Mouse (Mus musculus): Measurements from ENCODE around the gene Rasgrf1. TPM values are rescaled to one million over a fixed set of nuclear protein-coding genes. Genes with fewer than 3 reads are reported as not detected.

Rasgrf1 gene
- polyA plus RNA-seq, 1 experiment from 2014 or later = 0.18 TPM

- Histone ChIP-seq H3K27me3 (peaks cover 96% of the 10 kb centered on the region), H3K4me3 (replicated peaks) (peak overlapping the region; percentile 47), H3K4me1 (peaks cover 28% of the 10 kb centered on the region), H3K36me3 (replicated peaks) (no peaks in the 10 kb centered on the region), H3K9ac (no peak overlapping the region), H3K4me2 (peak overlapping the region; percentile 94), H3K27ac (no peak overlapping the region), H3K9me3 (no peaks in the 10 kb centered on the region)
- no peak for ATAC-seq (ENCODE audit: low FRiP score)
- WGBS = under 1% methylated on average over 26 of the region's 26 CpGs
These were observed 298 bp downstream of the Rasgrf1 start for GRCm38 (mm10) chr9:89910011-89910400.

GRCm38 (mm10) chr9:89910741-89911444 lies 1.2 kb downstream of the Rasgrf1 start:
- Histone ChIP-seq H3K9me3 (no peaks in the 10 kb centered on the region), H3K36me3 (replicated peaks) (no peaks in the 10 kb centered on the region), H3K4me2 (peak overlapping the region; percentile 94), H3K27ac (no peak overlapping the region), H3K4me3 (replicated peaks) (peak overlapping the region; percentile 47), H3K27me3 (peaks cover 94% of the 10 kb centered on the region), H3K9ac (no peak overlapping the region), H3K4me1 (peaks cover 28% of the 10 kb centered on the region)
- peak; percentile 14; the same call in 1 of the 2 replicates for ATAC-seq (ENCODE audit: low FRiP score)
- whole genome bisulfite sequencing = under 1% methylated on average over 31 of the region's 34 CpGs

- ATAC-seq (ENCODE audit: low FRiP score) = no peak
- no peak overlapping the region for H3K4me2 ChIP-seq
- 67% methylated on average over 5 of the region's 5 CpGs for WGBS
- H3K36me3 ChIP-seq (replicated peaks) = no peaks in the 10 kb centered on the region
- peaks cover 82% of the 10 kb centered on the region for H3K27me3 ChIP-seq
- H3K9me3 ChIP-seq = no peaks in the 10 kb centered on the region
- peaks cover 28% of the 10 kb centered on the region for H3K4me1 ChIP-seq
- H3K4me3 ChIP-seq (replicated peaks) = no peak overlapping the region
- H3K27ac ChIP-seq = no peak overlapping the region
- no peak overlapping the region for H3K9ac ChIP-seq
These were observed 2.3 kb downstream of the Rasgrf1 start for GRCm38 (mm10) chr9:89911891-89912549.

GRCm38 (mm10) chr9:89913135-89913534 lies 3.4 kb downstream of the Rasgrf1 start:
- H3K4me1 ChIP-seq = peaks cover 28% of the 10 kb centered on the region
- no peak for ATAC-seq (ENCODE audit: low FRiP score)
- H3K9ac ChIP-seq = no peak overlapping the region
- WGBS = 76% methylated on average over 4 of the region's 4 CpGs
- no peaks in the 10 kb centered on the region for H3K9me3 ChIP-seq
- H3K36me3 ChIP-seq (replicated peaks) = no peaks in the 10 kb centered on the region
- no peak overlapping the region for H3K4me3 ChIP-seq (replicated peaks)
- H3K4me2 ChIP-seq = no peak overlapping the region
- H3K27ac ChIP-seq = no peak overlapping the region
- H3K27me3 ChIP-seq = peaks cover 71% of the 10 kb centered on the region

GRCm38 (mm10) chr9:89916471-89916870 lies 6.8 kb downstream of the Rasgrf1 start:
- no peak overlapping the region for H3K27ac ChIP-seq
- H3K9me3 ChIP-seq = no peaks in the 10 kb centered on the region
- WGBS = 90% methylated on average over 7 of the region's 7 CpGs
- no peaks in the 10 kb centered on the region for H3K4me1 ChIP-seq
- H3K4me3 ChIP-seq (replicated peaks) = no peak overlapping the region
- H3K4me2 ChIP-seq = no peak overlapping the region
- H3K27me3 ChIP-seq = peaks cover 38% of the 10 kb centered on the region
- H3K9ac ChIP-seq = no peak overlapping the region
- no peak for ATAC-seq (ENCODE audit: low FRiP score)
- no peaks in the 10 kb centered on the region for H3K36me3 ChIP-seq (replicated peaks)

- no peaks in the 10 kb centered on the region for H3K4me1 ChIP-seq
- no peaks in the 10 kb centered on the region for H3K36me3 ChIP-seq (replicated peaks)
- peaks cover 28% of the 10 kb centered on the region for H3K27me3 ChIP-seq
- no peak overlapping the region for H3K9ac ChIP-seq
- H3K4me3 ChIP-seq (replicated peaks) = no peak overlapping the region
- no peak overlapping the region for H3K27ac ChIP-seq
- no peak for ATAC-seq (ENCODE audit: low FRiP score)
- WGBS = 87% methylated on average over 1 of the region's 1 CpGs
- H3K4me2 ChIP-seq = no peak overlapping the region
- no peaks in the 10 kb centered on the region for H3K9me3 ChIP-seq
These were observed 7.7 kb downstream of the Rasgrf1 start for GRCm38 (mm10) chr9:89917431-89917830.

GRCm38 (mm10) chr9:89918832-89919231 lies 9.1 kb downstream of the Rasgrf1 start:
- Histone ChIP-seq H3K27me3 (peaks cover 14% of the 10 kb centered on the region), H3K36me3 (replicated peaks) (no peaks in the 10 kb centered on the region), H3K4me3 (replicated peaks) (no peak overlapping the region), H3K9ac (no peak overlapping the region), H3K9me3 (no peaks in the 10 kb centered on the region), H3K4me1 (no peaks in the 10 kb centered on the region), H3K4me2 (no peak overlapping the region), H3K27ac (no peak overlapping the region)
- no peak for ATAC-seq (ENCODE audit: low FRiP score)
- 76% methylated on average over 5 of the region's 5 CpGs for WGBS

- no peak for ATAC-seq (ENCODE audit: low FRiP score)
- no peaks in the 10 kb centered on the region for H3K4me1 ChIP-seq
- no peak overlapping the region for H3K9ac ChIP-seq
- H3K27me3 ChIP-seq = no peaks in the 10 kb centered on the region
- no peaks in the 10 kb centered on the region for H3K9me3 ChIP-seq
- H3K27ac ChIP-seq = no peak overlapping the region
- 79% methylated on average over 9 of the region's 9 CpGs for WGBS
- no peaks in the 10 kb centered on the region for H3K36me3 ChIP-seq (replicated peaks)
- H3K4me3 ChIP-seq (replicated peaks) = no peak overlapping the region
- no peak overlapping the region for H3K4me2 ChIP-seq
These were observed 11.4 kb downstream of the Rasgrf1 start for GRCm38 (mm10) chr9:89921121-89921520.

- Histone ChIP-seq H3K36me3 (replicated peaks) (no peaks in the 10 kb centered on the region), H3K4me3 (replicated peaks) (no peak overlapping the region), H3K9ac (no peak overlapping the region), H3K4me2 (no peak overlapping the region), H3K9me3 (no peaks in the 10 kb centered on the region), H3K4me1 (no peaks in the 10 kb centered on the region), H3K27ac (no peak overlapping the region), H3K27me3 (no peaks in the 10 kb centered on the region)
- no peak for ATAC-seq (ENCODE audit: low FRiP score)
- WGBS = 95% methylated on average over 1 of the region's 1 CpGs
These were observed 13.0 kb downstream of the Rasgrf1 start for GRCm38 (mm10) chr9:89922666-89923065.

GRCm38 (mm10) chr9:89924836-89925235 lies 15.1 kb downstream of the Rasgrf1 start:
- H3K36me3 ChIP-seq (replicated peaks) = no peaks in the 10 kb centered on the region
- WGBS = 96% methylated on average over 1 of the region's 1 CpGs
- H3K9me3 ChIP-seq = no peaks in the 10 kb centered on the region
- H3K4me3 ChIP-seq (replicated peaks) = no peak overlapping the region
- no peaks in the 10 kb centered on the region for H3K4me1 ChIP-seq
- H3K27ac ChIP-seq = no peak overlapping the region
- H3K4me2 ChIP-seq = no peak overlapping the region
- H3K27me3 ChIP-seq = no peaks in the 10 kb centered on the region
- no peak for ATAC-seq (ENCODE audit: low FRiP score)
- no peak overlapping the region for H3K9ac ChIP-seq

- ATAC-seq (ENCODE audit: low FRiP score) = no peak
These were observed 18.8 kb downstream of the Rasgrf1 start for GRCm38 (mm10) chr9:89928497-89928896.

GRCm38 (mm10) chr9:89940428-89940827 lies 30.7 kb downstream of the Rasgrf1 start:
- WGBS = 68% methylated on average over 1 of the region's 1 CpGs
- no peak for ATAC-seq (ENCODE audit: low FRiP score)
- no peak overlapping the region for H3K9ac ChIP-seq
- H3K9me3 ChIP-seq = no peaks in the 10 kb centered on the region
- no peaks in the 10 kb centered on the region for H3K27me3 ChIP-seq
- H3K4me2 ChIP-seq = no peak overlapping the region
- no peaks in the 10 kb centered on the region for H3K36me3 ChIP-seq (replicated peaks)
- H3K4me3 ChIP-seq (replicated peaks) = no peak overlapping the region
- H3K4me1 ChIP-seq = no peaks in the 10 kb centered on the region
- no peak overlapping the region for H3K27ac ChIP-seq

More at GRCm38 (mm10) chr9:89928497-89928896, 18.8 kb downstream of the Rasgrf1 start:
- H3K9me3 ChIP-seq = no peaks in the 10 kb centered on the region
- no peaks in the 10 kb centered on the region for H3K27me3 ChIP-seq
- H3K4me3 ChIP-seq (replicated peaks) = no peak overlapping the region
- H3K4me2 ChIP-seq = no peak overlapping the region
- no peaks in the 10 kb centered on the region for H3K36me3 ChIP-seq (replicated peaks)
- H3K9ac ChIP-seq = no peak overlapping the region
- no peak overlapping the region for H3K27ac ChIP-seq
- no peaks in the 10 kb centered on the region for H3K4me1 ChIP-seq

- Histone ChIP-seq H3K27ac (no peak overlapping the region), H3K27me3 (no peaks in the 10 kb centered on the region), H3K36me3 (replicated peaks) (no peaks in the 10 kb centered on the region), H3K4me1 (no peaks in the 10 kb centered on the region), H3K4me3 (replicated peaks) (no peak overlapping the region), H3K4me2 (no peak overlapping the region), H3K9ac (no peak overlapping the region), H3K9me3 (no peaks in the 10 kb centered on the region)
- no peak for ATAC-seq (ENCODE audit: low FRiP score)
- WGBS = 92% methylated on average over 9 of the region's 9 CpGs
These were observed 37.1 kb downstream of the Rasgrf1 start for GRCm38 (mm10) chr9:89946830-89947229.
